Mouse (Mus musculus) embryonic facial prominence, embryonic 15.5 days (tissue): ENCODE results near the gene Tdrd7. TPM values are rescaled to one million over a fixed set of nuclear protein-coding genes. Genes with fewer than 3 reads are reported as not detected.
A peak's percentile ranks its signal among the peaks of the same experiment; 100 is the strongest.

Experiments
- ATAC-seq: fragments of 200-750 bp; cut with Nextera tagmentation; 2 replicates; pipeline ENCODE4 v1.8.0; 2017; ENCODE audit warnings: low read depth, moderate TSS enrichment; ENCODE audit not compliant: insufficient number of reproducible peaks, low FRiP score, low TSS enrichment
- H3K27ac ChIP-seq: fragments of 300-500 bp; sonication (generic); replicated peaks from 2 replicates; pipeline ENCODE4 v1.5.1; 2015; ENCODE audit warnings: mild to moderate bottlenecking, inconsistent platforms
- H3K27me3 ChIP-seq: fragments of 300-500 bp; sonication (generic); 2 replicates; pipeline ENCODE4 v1.6.1; 2015; ENCODE audit warnings: inconsistent platforms
- H3K36me3 ChIP-seq: fragments of 300-500 bp; sonication (generic); 2 replicates; pipeline ENCODE4 v1.6.1; 2015; ENCODE audit warnings: mild to moderate bottlenecking, inconsistent platforms
- H3K4me1 ChIP-seq: fragments of 300-500 bp; sonication (generic); 2 replicates; pipeline ENCODE4 v1.6.1; 2015; ENCODE audit warnings: inconsistent platforms
- H3K4me2 ChIP-seq: fragments of 300-500 bp; sonication (generic); replicated peaks from 2 replicates; pipeline ENCODE4 v1.6.1; 2015; ENCODE audit warnings: mild to moderate bottlenecking, inconsistent platforms
- H3K4me3 ChIP-seq: fragments of 300-500 bp; sonication (generic); replicated peaks from 2 replicates; pipeline ENCODE4 v1.5.1; 2015; ENCODE audit warnings: mild to moderate bottlenecking, inconsistent platforms
- H3K9ac ChIP-seq: fragments of 300-500 bp; sonication (generic); 2 replicates; pipeline ENCODE4 v1.6.1; 2015; ENCODE audit warnings: inconsistent platforms
- H3K9me3 ChIP-seq: fragments of 300-500 bp; sonication (generic); replicated peaks from 2 replicates; pipeline ENCODE4 v1.6.1; 2016; ENCODE audit warnings: inconsistent platforms
- WGBS: fragments of 180-500 bp; shearing (Covaris S2); methylation state at CpG from one replicate; pipeline ENCODE4 v1.1.7; 2015; 5-methylcytosine and 5-hydroxymethylcytosine counted together
- polyA plus RNA-seq: library from polyadenylated mRNA; unstranded; fragments of >200 nt; fragmentation: Nextera tagmentation; extraction: Ambion mirVana; gene quantifications from 2 replicates; pipeline ENCODE4 v1.2.1, GENCODE M21; 2015

Gene Tdrd7
- polyA plus RNA-seq, 1 experiment from 2014 or later, result 15.5 TPM

- no peak overlapping the region for H3K4me3 ChIP-seq
- H3K4me2 ChIP-seq, result no peak overlapping the region
- no peaks in the 10 kb centered on the region for H3K4me1 ChIP-seq
- ATAC-seq, result no peak
- no peaks in the 10 kb centered on the region for H3K36me3 ChIP-seq
- 72% methylated on average over 4 of the region's 4 CpGs for WGBS
- H3K9ac ChIP-seq, result no peak overlapping the region
- no peaks in the 10 kb centered on the region for H3K9me3 ChIP-seq
- no peak overlapping the region for H3K27ac ChIP-seq
- H3K27me3 ChIP-seq, result no peaks in the 10 kb centered on the region
Measured at GRCm38 (mm10) chr4:46028781-46029180, 63.6 kb downstream of the Tdrd7 start.

GRCm38 (mm10) chr4:46029552-46029951 is 64.4 kb downstream of the Tdrd7 start:
- H3K4me3 ChIP-seq, result no peak overlapping the region

GRCm38 (mm10) chr4:46032448-46032847 is 67.3 kb downstream of the Tdrd7 start:
- H3K9me3 ChIP-seq, result no peaks in the 10 kb centered on the region
- no peaks in the 10 kb centered on the region for H3K4me1 ChIP-seq
- H3K9ac ChIP-seq, result no peak overlapping the region
- peaks cover 10% of the 10 kb centered on the region for H3K27me3 ChIP-seq
- no peak overlapping the region for H3K4me3 ChIP-seq
- no peaks in the 10 kb centered on the region for H3K36me3 ChIP-seq
- ATAC-seq, result no peak
- no peak overlapping the region for H3K4me2 ChIP-seq
- WGBS, result 61% methylated on average over 9 of the region's 9 CpGs
- H3K27ac ChIP-seq, result no peak overlapping the region

More at GRCm38 (mm10) chr4:46029552-46029951, 64.4 kb downstream of the Tdrd7 start:
- no peak overlapping the region for H3K9ac ChIP-seq
- H3K27me3 ChIP-seq, result no peaks in the 10 kb centered on the region
- no peak overlapping the region for H3K27ac ChIP-seq
- WGBS, result 46% methylated on average over 9 of the region's 9 CpGs
- H3K4me1 ChIP-seq, result no peaks in the 10 kb centered on the region
- ATAC-seq, result no peak
- H3K36me3 ChIP-seq, result no peaks in the 10 kb centered on the region
- no peaks in the 10 kb centered on the region for H3K9me3 ChIP-seq
- no peak overlapping the region for H3K4me2 ChIP-seq

- Histone ChIP-seq H3K36me3 (no peaks in the 10 kb centered on the region), H3K4me1 (no peaks in the 10 kb centered on the region), H3K27me3 (peaks cover 18% of the 10 kb centered on the region), H3K9me3 (no peaks in the 10 kb centered on the region), H3K4me3 (no peak overlapping the region), H3K4me2 (no peak overlapping the region), H3K27ac (no peak overlapping the region), H3K9ac (no peak overlapping the region)
- 76% methylated on average over 2 of the region's 2 CpGs for WGBS
- ATAC-seq, result no peak
Measured at GRCm38 (mm10) chr4:46033197-46033596, 68.1 kb downstream of the Tdrd7 start.

- ATAC-seq, result no peak
- Histone ChIP-seq H3K4me1 (peaks cover 13% of the 10 kb centered on the region), H3K27me3 (peaks cover 49% of the 10 kb centered on the region), H3K36me3 (no peaks in the 10 kb centered on the region), H3K4me2 (peak overlapping the region; percentile 98), H3K9ac (0 out of 2 replicates have a peak overlapping the region, but pooled peaks have one; percentile 48), H3K9me3 (no peaks in the 10 kb centered on the region), H3K4me3 (peak overlapping the region; percentile 59), H3K27ac (no peak overlapping the region)
- 6% methylated on average over 12 of the region's 12 CpGs for WGBS
Measured at GRCm38 (mm10) chr4:46038591-46038891, 73.4 kb downstream of the Tdrd7 start.

GRCm38 (mm10) chr4:46038892-46039751 is 74.0 kb downstream of the Tdrd7 start, which contains the start of gene Tmod1:
TSS of gene Tmod1 (plus strand) at chr4:46038935.
- peak within 1 kb of the TSS; percentile 59 for H3K4me3 ChIP-seq
- no peak within 1 kb of the TSS for H3K27ac ChIP-seq
- H3K9me3 ChIP-seq, result no peaks in the 10 kb centered on the region
- ATAC-seq, result peak; percentile 70; the same call in 1 of the 2 replicates
- under 1% methylated on average over 54 of the region's 72 CpGs for WGBS
- H3K4me2 ChIP-seq, result peak within 1 kb of the TSS; percentile 98
- peak within 1 kb of the TSS; percentile 48 for H3K9ac ChIP-seq
- H3K4me1 ChIP-seq, result peaks cover 13% of the 10 kb centered on the region
- H3K27me3 ChIP-seq, result peaks cover 49% of the 10 kb centered on the region
- no peaks in the 10 kb centered on the region for H3K36me3 ChIP-seq

GRCm38 (mm10) chr4:46039899-46040298 is 74.8 kb downstream of the Tdrd7 start:
- no peaks in the 10 kb centered on the region for H3K9me3 ChIP-seq
- no peak overlapping the region for H3K27ac ChIP-seq
- ATAC-seq, result no peak
- no peak overlapping the region for H3K9ac ChIP-seq
- 15% methylated on average over 6 of the region's 6 CpGs for WGBS
- H3K4me2 ChIP-seq, result peak overlapping the region; percentile 98
- H3K4me1 ChIP-seq, result peaks cover 13% of the 10 kb centered on the region
- H3K27me3 ChIP-seq, result peaks cover 49% of the 10 kb centered on the region
- no peaks in the 10 kb centered on the region for H3K36me3 ChIP-seq
- peak overlapping the region; percentile 59 for H3K4me3 ChIP-seq

- WGBS, result 16% methylated on average over 9 of the region's 9 CpGs
- Histone ChIP-seq H3K27me3 (peaks cover 46% of the 10 kb centered on the region), H3K9me3 (no peaks in the 10 kb centered on the region), H3K9ac (no peak overlapping the region), H3K27ac (no peak overlapping the region), H3K4me1 (peaks cover 13% of the 10 kb centered on the region), H3K36me3 (no peaks in the 10 kb centered on the region), H3K4me2 (no peak overlapping the region), H3K4me3 (no peak overlapping the region)
- ATAC-seq, result no peak
Measured at GRCm38 (mm10) chr4:46040594-46041192, 75.6 kb downstream of the Tdrd7 start.

- Histone ChIP-seq H3K4me3 (no peak overlapping the region), H3K27ac (no peak overlapping the region), H3K4me1 (peaks cover 13% of the 10 kb centered on the region), H3K9ac (no peak overlapping the region), H3K27me3 (peaks cover 44% of the 10 kb centered on the region), H3K9me3 (no peaks in the 10 kb centered on the region), H3K4me2 (no peak overlapping the region), H3K36me3 (no peaks in the 10 kb centered on the region)
- ATAC-seq, result no peak
- WGBS, result 32% methylated on average over 7 of the region's 7 CpGs
Measured at GRCm38 (mm10) chr4:46041761-46042504, 76.8 kb downstream of the Tdrd7 start.

GRCm38 (mm10) chr4:46042505-46042850 is 77.3 kb downstream of the Tdrd7 start:
- no peak for ATAC-seq
- peaks cover 13% of the 10 kb centered on the region for H3K4me1 ChIP-seq
- H3K9me3 ChIP-seq, result no peaks in the 10 kb centered on the region
- no peak overlapping the region for H3K9ac ChIP-seq
- whole genome bisulfite sequencing, result 36% methylated on average over 5 of the region's 5 CpGs
- H3K4me2 ChIP-seq, result no peak overlapping the region
- H3K4me3 ChIP-seq, result no peak overlapping the region
- H3K27me3 ChIP-seq, result peaks cover 38% of the 10 kb centered on the region
- no peaks in the 10 kb centered on the region for H3K36me3 ChIP-seq
- no peak overlapping the region for H3K27ac ChIP-seq

- no peaks in the 10 kb centered on the region for H3K9me3 ChIP-seq
- H3K27me3 ChIP-seq, result peaks cover 29% of the 10 kb centered on the region
- H3K9ac ChIP-seq, result no peak overlapping the region
- H3K4me3 ChIP-seq, result no peak overlapping the region
- peaks cover 13% of the 10 kb centered on the region for H3K4me1 ChIP-seq
- WGBS, result 72% methylated on average over 8 of the region's 8 CpGs
- no peak overlapping the region for H3K27ac ChIP-seq
- H3K4me2 ChIP-seq, result no peak overlapping the region
- no peak for ATAC-seq
- H3K36me3 ChIP-seq, result no peaks in the 10 kb centered on the region
Measured at GRCm38 (mm10) chr4:46043361-46043760, 78.2 kb downstream of the Tdrd7 start.
